Mouse (Mus musculus): ENCODE results near the gene Tex50. TPM values are rescaled to one million over a fixed set of nuclear protein-coding genes. Genes with fewer than 3 reads are reported as not detected.

Gene Tex50
- polyA plus RNA-seq, 1 experiment, result not detected

DNA sequence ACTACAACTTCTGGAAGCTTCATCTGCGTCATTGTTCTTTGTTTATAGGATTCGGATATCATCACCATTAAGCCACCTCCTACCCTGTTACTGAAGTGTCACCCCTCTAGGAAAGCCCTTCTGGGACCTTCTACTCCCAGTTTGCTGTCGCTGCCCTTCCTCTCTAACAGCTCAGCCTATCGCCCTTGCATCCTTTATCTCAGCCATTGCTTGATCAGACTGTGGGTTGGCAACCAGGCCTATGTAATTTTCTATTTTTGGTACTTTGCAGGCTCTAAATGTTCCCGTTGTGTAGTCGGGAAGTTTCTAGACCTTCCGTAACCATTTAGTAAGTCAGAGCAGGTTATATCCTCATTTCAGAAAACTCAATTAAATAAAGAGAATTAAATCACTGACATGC, 15.9 kb downstream of the Tex50 start:
- Histone ChIP-seq H3K4me1 (ENCODE audit: control insufficient read depth, insufficient read depth, insufficient read length, low read length) (peaks cover 4% of the 10 kb centered on the region; the same call in 1 of the 2 replicates), H3K27ac (ENCODE audit: insufficient read depth, low read depth, low read length) (no peak overlapping the region), H3K4me3 (ENCODE audit: low read depth, low read length) (no peak overlapping the region), H3K27me3 (ENCODE audit: control insufficient read depth, insufficient read depth, low read length) (no peaks in the 10 kb centered on the region), H3K36me3 (ENCODE audit: control insufficient read depth, insufficient read depth, low read length) (no peaks in the 10 kb centered on the region)
- 90% methylated on average over 7 of the region's 7 CpGs for WGBS
- no peak for TF ChIP-seq POLR2A (IDR thresholded peaks at IDR 0.05; ENCODE audit: low read depth, low read length)
- TF ChIP-seq CTCF (IDR thresholded peaks at IDR 0.05; ENCODE audit: extremely low read depth, insufficient read length, insufficient replicate concordance, low read depth, low read length), result no peak

DNA sequence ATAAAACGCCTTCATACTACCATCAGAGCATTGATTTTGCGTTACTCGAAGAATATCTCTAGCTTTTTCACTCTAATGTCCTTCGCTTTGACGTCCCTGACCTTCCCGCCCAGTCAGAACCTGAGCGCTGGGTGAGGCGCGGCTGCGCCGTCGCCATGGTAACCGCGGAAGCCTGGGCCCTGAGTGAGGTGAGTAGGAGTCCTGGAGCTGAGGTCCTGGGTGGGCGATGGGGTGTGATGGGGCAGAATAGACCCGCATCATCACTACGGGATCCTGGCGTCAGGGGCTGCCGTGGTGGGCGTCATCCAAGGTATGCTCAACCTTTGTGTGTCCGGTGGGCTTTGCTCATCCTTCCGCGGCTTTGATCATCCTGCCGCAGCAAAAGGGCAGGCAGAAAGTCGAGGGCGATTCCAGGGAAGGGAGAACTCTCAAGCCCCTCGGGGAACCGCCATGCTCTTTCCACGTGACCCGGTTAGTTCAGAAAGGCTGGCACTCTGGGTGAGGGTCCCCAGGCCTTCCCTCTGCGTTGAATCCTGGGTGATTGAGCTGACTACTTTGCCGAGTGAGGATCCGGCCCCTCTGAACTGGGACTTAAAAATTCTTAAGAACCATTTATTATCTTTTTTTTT, 16.5 kb downstream of the Tex50 start, which contains the start of gene Ankrd45:
Gene Ankrd45, plus strand, starts transcription at position 161 of the 629 bp plus-strand sequence.
- TF ChIP-seq CTCF (IDR thresholded peaks at IDR 0.05; ENCODE audit: extremely low read depth, insufficient read length, insufficient replicate concordance, low read depth, low read length), result no peak
- TF ChIP-seq POLR2A (IDR thresholded peaks at IDR 0.05; ENCODE audit: low read depth, low read length), result no peak
- no peaks in the 10 kb centered on the region for H3K27me3 ChIP-seq (ENCODE audit: control insufficient read depth, insufficient read depth, low read length)
- H3K27ac ChIP-seq (ENCODE audit: insufficient read depth, low read depth, low read length), result no peak within 1 kb of the TSS
- no peaks in the 10 kb centered on the region for H3K36me3 ChIP-seq (ENCODE audit: control insufficient read depth, insufficient read depth, low read length)
- H3K4me1 ChIP-seq (ENCODE audit: control insufficient read depth, insufficient read depth, insufficient read length, low read length), result peaks cover 4% of the 10 kb centered on the region; the same call in 1 of the 2 replicates
- WGBS, result 10% methylated on average over 33 of the region's 33 CpGs
- peak within 1 kb of the TSS; percentile 14; the same call in 1 of the 2 replicates for H3K4me3 ChIP-seq (ENCODE audit: low read depth, low read length)

DNA sequence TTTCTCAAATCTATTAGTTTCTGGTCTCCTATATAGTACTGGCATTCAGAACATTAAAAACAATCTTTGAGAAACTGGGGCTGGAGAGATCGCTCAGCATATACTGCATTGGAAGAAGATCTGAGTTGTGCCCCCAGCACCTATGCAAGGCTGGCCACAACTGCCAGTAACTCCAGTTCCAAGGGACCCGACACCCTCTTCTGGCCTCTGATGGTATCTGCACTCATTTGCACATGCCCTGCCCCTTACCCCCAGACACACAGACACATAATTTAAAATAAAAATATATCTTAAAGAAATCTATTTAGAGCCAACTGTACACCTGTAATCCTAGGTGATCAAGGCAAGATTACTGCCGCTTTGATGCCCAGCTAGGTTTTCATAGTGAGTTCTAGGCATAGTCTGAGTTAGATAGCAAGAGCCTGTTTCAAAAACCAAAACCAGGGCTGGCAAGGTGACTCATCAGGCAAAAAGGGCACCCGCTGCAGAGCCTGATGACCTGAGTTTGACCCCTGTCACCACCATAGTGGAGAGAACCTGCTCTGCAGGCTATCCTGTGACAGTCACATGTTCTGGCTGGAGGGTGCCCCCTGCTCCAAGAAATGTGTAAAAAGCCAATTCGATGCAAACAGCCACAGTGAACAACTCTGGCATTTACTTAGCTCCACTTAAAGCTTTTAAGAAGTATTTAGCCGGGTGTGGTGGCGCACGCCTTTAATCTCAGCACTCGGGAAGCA, 18.9 kb downstream of the Tex50 start:
- no peaks in the 10 kb centered on the region for H3K27me3 ChIP-seq (ENCODE audit: control insufficient read depth, insufficient read depth, low read length)
- 76% methylated on average over 9 of the region's 9 CpGs for WGBS

DNA sequence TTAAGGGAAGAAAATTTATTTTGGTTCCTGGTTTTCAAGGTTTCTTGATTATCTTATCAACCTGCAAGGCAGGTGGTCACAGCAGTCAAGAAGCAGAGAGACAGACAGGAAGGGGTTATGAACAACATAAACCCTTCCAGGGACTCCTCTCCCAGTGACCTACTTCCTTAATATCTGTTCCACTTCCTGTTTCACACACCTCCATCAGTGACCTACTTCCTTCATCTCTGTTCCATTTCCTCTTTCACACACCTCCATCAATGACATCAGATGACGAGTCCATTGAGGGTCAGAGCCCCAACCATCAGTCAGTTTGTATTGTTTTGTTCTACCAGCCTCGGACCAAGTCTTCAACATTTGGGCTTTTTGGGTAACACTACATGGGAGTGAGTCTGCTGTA, 19.6 kb downstream of the Tex50 start:
- TF ChIP-seq CTCF (IDR thresholded peaks at IDR 0.05; ENCODE audit: extremely low read depth, insufficient read length, insufficient replicate concordance, low read depth, low read length) (no peak), POLR2A (IDR thresholded peaks at IDR 0.05; ENCODE audit: low read depth, low read length) (no peak)
- no peak overlapping the region for H3K27ac ChIP-seq (ENCODE audit: insufficient read depth, low read depth, low read length)
- 80% methylated on average over 2 of the region's 2 CpGs for WGBS
- H3K36me3 ChIP-seq (ENCODE audit: control insufficient read depth, insufficient read depth, low read length), result no peaks in the 10 kb centered on the region
- H3K4me1 ChIP-seq (ENCODE audit: control insufficient read depth, insufficient read depth, insufficient read length, low read length), result peaks cover 4% of the 10 kb centered on the region; the same call in 1 of the 2 replicates
- H3K4me3 ChIP-seq (ENCODE audit: low read depth, low read length), result no peak overlapping the region
- no peaks in the 10 kb centered on the region for H3K27me3 ChIP-seq (ENCODE audit: control insufficient read depth, insufficient read depth, low read length)

More for the DNA sequence above, 18.9 kb downstream of the Tex50 start:
- H3K27ac ChIP-seq (ENCODE audit: insufficient read depth, low read depth, low read length), result no peak overlapping the region
- no peak overlapping the region for H3K4me3 ChIP-seq (ENCODE audit: low read depth, low read length)
- no peaks in the 10 kb centered on the region for H3K36me3 ChIP-seq (ENCODE audit: control insufficient read depth, insufficient read depth, low read length)
- TF ChIP-seq CTCF (IDR thresholded peaks at IDR 0.05; ENCODE audit: extremely low read depth, insufficient read length, insufficient replicate concordance, low read depth, low read length), result no peak
- no peak for TF ChIP-seq POLR2A (IDR thresholded peaks at IDR 0.05; ENCODE audit: low read depth, low read length)
- H3K4me1 ChIP-seq (ENCODE audit: control insufficient read depth, insufficient read depth, insufficient read length, low read length), result peaks cover 4% of the 10 kb centered on the region; the same call in 1 of the 2 replicates

GRCm38 (mm10) chr1:161130726-161131664, 28.1 kb downstream of the Tex50 start, which contains the start of gene Klhl20:
TSS of gene Klhl20 (minus strand) at chr1:161131511.
- WGBS, result under 1% methylated on average over 41 of the region's 41 CpGs
- peak within 1 kb of the TSS; percentile 80 for H3K4me3 ChIP-seq (ENCODE audit: low read depth, low read length)
- peaks cover 5% of the 10 kb centered on the region; the same call in 1 of the 2 replicates for H3K36me3 ChIP-seq (ENCODE audit: control insufficient read depth, insufficient read depth, low read length)
- TF ChIP-seq POLR2A (IDR thresholded peaks at IDR 0.05; ENCODE audit: low read depth, low read length), result peak; percentile 81
- TF ChIP-seq CTCF (IDR thresholded peaks at IDR 0.05; ENCODE audit: extremely low read depth, insufficient read length, insufficient replicate concordance, low read depth, low read length), result no peak
- H3K4me1 ChIP-seq (ENCODE audit: control insufficient read depth, insufficient read depth, insufficient read length, low read length), result peaks cover 7% of the 10 kb centered on the region; the same call in 1 of the 2 replicates
- H3K27me3 ChIP-seq (ENCODE audit: control insufficient read depth, insufficient read depth, low read length), result no peaks in the 10 kb centered on the region
- H3K27ac ChIP-seq (ENCODE audit: insufficient read depth, low read depth, low read length), result peak within 1 kb of the TSS; percentile 80

- WGBS, result 92% methylated on average over 1 of the region's 1 CpGs
- Histone ChIP-seq H3K36me3 (ENCODE audit: control insufficient read depth, insufficient read depth, low read length) (peaks cover 5% of the 10 kb centered on the region; the same call in 1 of the 2 replicates), H3K4me1 (ENCODE audit: control insufficient read depth, insufficient read depth, insufficient read length, low read length) (peaks cover 7% of the 10 kb centered on the region; the same call in 1 of the 2 replicates), H3K27ac (ENCODE audit: insufficient read depth, low read depth, low read length) (no peak overlapping the region), H3K4me3 (ENCODE audit: low read depth, low read length) (no peak overlapping the region), H3K27me3 (ENCODE audit: control insufficient read depth, insufficient read depth, low read length) (no peaks in the 10 kb centered on the region)
- TF ChIP-seq POLR2A (IDR thresholded peaks at IDR 0.05; ENCODE audit: low read depth, low read length) (no peak), CTCF (IDR thresholded peaks at IDR 0.05; ENCODE audit: extremely low read depth, insufficient read length, insufficient replicate concordance, low read depth, low read length) (no peak)
Observed at GRCm38 (mm10) chr1:161126461-161126860, 32.7 kb downstream of the Tex50 start.

Measured in small intestine, adult 2 months (tissue).